Mouse (Mus musculus): ENCODE data around the gene Dhrs3. TPM values are rescaled to one million over a fixed set of nuclear protein-coding genes. Genes with fewer than 3 reads are reported as not detected.

Dhrs3 gene
- total and polyA plus RNA-seq, 3 experiments, result 7.9 to 37.7 (median 10.5) TPM

GRCm38 (mm10) chr4:144971048-144971447, 78.4 kb downstream of the Dhrs3 start:
- no peaks in the 10 kb centered on the region for H3K9me3 ChIP-seq (replicated peaks; ENCODE audit: low read length)
- peaks cover 0 to 15% of the 10 kb centered on the region in 2 experiments for H3K36me3 ChIP-seq (replicated peaks in 1 of 2; ENCODE audit: control insufficient read depth in 1 of 2, insufficient read depth in 1 of 2, low read length in 1 of 2)
- in situ Hi-C loops (cut with MboI; ENCODE audit: low pct_ligation_motif_present, low pct_unique_long_range_greater_than_20kb, low sequenced_read_pairs), result no loop called here
- H3K27me3 ChIP-seq (replicated peaks), result no peaks in the 10 kb centered on the region
- H3K79me2 ChIP-seq (replicated peaks; ENCODE audit: control insufficient read depth, extremely low read depth, insufficient read depth, poor library complexity, severe bottlenecking), result no peaks in the 10 kb centered on the region
- H3K27ac ChIP-seq (ENCODE audit: insufficient read depth, low read depth), result no peak overlapping the region
- no peak overlapping the region for H3K9ac ChIP-seq (ENCODE audit: insufficient read depth, low read depth)
- H3K4me2 ChIP-seq (ENCODE audit: insufficient read depth, low read depth, poor library complexity, severe bottlenecking), result no peak overlapping the region
- dilution Hi-C loops (cut with MboI; ENCODE audit: extremely low pct_ligation_motif_present, extremely low pct_unique_long_range_greater_than_20kb, low sequenced_read_pairs), result no loop called here
- H3K4me1 ChIP-seq (ENCODE audit: control insufficient read depth in 1 of 2, insufficient read depth in 2 of 2), result peaks cover 26 to 56% of the 10 kb centered on the region in 2 experiments
- DNase-seq (ENCODE audit: extremely low read depth), result no peak
- TF ChIP-seq ZMIZ1 (IDR thresholded peaks at IDR 0.05; ENCODE audit: low read depth, low read length) (no peak), CHD2 (IDR thresholded peaks at IDR 0.05; ENCODE audit: low read length) (no peak), MYC (IDR thresholded peaks at IDR 0.05; ENCODE audit: low read depth, low read length) (no peak), UBTF (IDR thresholded peaks at IDR 0.05; ENCODE audit: low read depth, low read length) (no peak)
- H3K4me3 ChIP-seq (replicated peaks in 1 of 3; ENCODE audit: low read depth in 2 of 3, low read length in 2 of 3, poor library complexity in 1 of 3), result no peak overlapping the region

GRCm38 (mm10) chr4:144972948-144973720, 80.5 kb downstream of the Dhrs3 start:
- Histone ChIP-seq H3K9ac (ENCODE audit: insufficient read depth, low read depth) (no peak overlapping the region), H3K27me3 (replicated peaks) (no peaks in the 10 kb centered on the region), H3K4me2 (ENCODE audit: insufficient read depth, low read depth, poor library complexity, severe bottlenecking) (no peak overlapping the region), H3K4me3 (replicated peaks in 1 of 3; ENCODE audit: low read depth in 2 of 3, low read length in 2 of 3, poor library complexity in 1 of 3) (no peak overlapping the region), H3K79me2 (replicated peaks; ENCODE audit: control insufficient read depth, extremely low read depth, insufficient read depth, poor library complexity, severe bottlenecking) (no peaks in the 10 kb centered on the region), H3K4me1 (ENCODE audit: control insufficient read depth in 1 of 2, insufficient read depth in 2 of 2) (peaks cover 31 to 70% of the 10 kb centered on the region in 2 experiments), H3K27ac (ENCODE audit: insufficient read depth, low read depth) (no peak overlapping the region), H3K36me3 (replicated peaks in 1 of 2; ENCODE audit: control insufficient read depth in 1 of 2, insufficient read depth in 1 of 2, low read length in 1 of 2) (peaks cover 0 to 26% of the 10 kb centered on the region in 2 experiments), H3K9me3 (replicated peaks; ENCODE audit: low read length) (no peaks in the 10 kb centered on the region)
- dilution Hi-C loops (cut with MboI; ENCODE audit: extremely low pct_ligation_motif_present, extremely low pct_unique_long_range_greater_than_20kb, low sequenced_read_pairs) (no loop called here), in situ Hi-C loops (cut with MboI; ENCODE audit: low pct_ligation_motif_present, low pct_unique_long_range_greater_than_20kb, low sequenced_read_pairs) (no loop called here)
- peak; percentile 61 for DNase-seq (ENCODE audit: extremely low read depth)
- TF ChIP-seq CHD2 (IDR thresholded peaks at IDR 0.05; ENCODE audit: low read length) (no peak), RAD21 (IDR thresholded peaks at IDR 0.05; ENCODE audit: low read depth, low read length) (no peak), E2F4 (IDR thresholded peaks at IDR 0.05; ENCODE audit: insufficient replicate concordance, low read depth, low read length) (no peak), TBP (conservative IDR thresholded peaks at IDR 0.05; ENCODE audit: low read depth, low read length) (no peak), NELFE (IDR thresholded peaks at IDR 0.05; ENCODE audit: low read depth, low read length) (no peak), MEF2A (IDR thresholded peaks at IDR 0.05; ENCODE audit: borderline replicate concordance, low read depth, low read length) (no peak), ZC3H11A (IDR thresholded peaks at IDR 0.05; ENCODE audit: low read depth, low read length) (no peak), BHLHE40 (IDR thresholded peaks at IDR 0.05; ENCODE audit: low read depth, low read length) (peak; percentile 91), KAT2A (IDR thresholded peaks at IDR 0.05; ENCODE audit: insufficient replicate concordance, low read length) (no peak), JUN (IDR thresholded peaks at IDR 0.05; ENCODE audit: insufficient read depth, low read depth, low read length) (no peak), MXI1 (IDR thresholded peaks at IDR 0.05; ENCODE audit: low read depth, low read length) (peak; percentile 60; the same call in 1 of the 2 replicates), POLR2A (IDR thresholded peaks at IDR 0.05; ENCODE audit: low read depth, low read length) (no peak), PAX5 (IDR thresholded peaks at IDR 0.05; ENCODE audit: low read length) (no peak), EP300 (IDR thresholded peaks at IDR 0.05; ENCODE audit: low read length) (peak; percentile 23; the same call in 1 of the 2 replicates), ZKSCAN1 (IDR thresholded peaks at IDR 0.05; ENCODE audit: borderline replicate concordance, low read depth, low read length) (no peak), GABPA (IDR thresholded peaks at IDR 0.05; ENCODE audit: insufficient replicate concordance, low read depth, low read length) (no peak), TCF12 (IDR thresholded peaks at IDR 0.05; ENCODE audit: low read depth, low read length) (peak; percentile 32; the same call in 1 of the 2 replicates), MAFK (IDR thresholded peaks at IDR 0.05; ENCODE audit: insufficient replicate concordance, low read length) (no peak), UBTF (IDR thresholded peaks at IDR 0.05; ENCODE audit: low read depth, low read length) (no peak), MAX (IDR thresholded peaks at IDR 0.05; ENCODE audit: low read length) (peak; percentile 95), SMC3 (IDR thresholded peaks at IDR 0.05; ENCODE audit: low read depth, low read length) (no peak), CTCF (conservative IDR thresholded peaks at IDR 0.05 in 1 of 2, IDR thresholded peaks at IDR 0.05 in 1 of 2; ENCODE audit: low read depth in 2 of 2, low read length in 2 of 2) (no peak), SIN3A (IDR thresholded peaks at IDR 0.05; ENCODE audit: low read length) (no peak), RCOR1 (conservative IDR thresholded peaks at IDR 0.05; ENCODE audit: low read depth, low read length) (no peak), ELF1 (IDR thresholded peaks at IDR 0.05; ENCODE audit: low read depth, low read length) (no peak; the same call in 1 of the 2 replicates), JUND (conservative IDR thresholded peaks at IDR 0.05; ENCODE audit: low read depth, low read length) (no peak), POLR2AphosphoS2 (IDR thresholded peaks at IDR 0.05; ENCODE audit: low read depth, low read length) (no peak), ETS1 (conservative IDR thresholded peaks at IDR 0.05; ENCODE audit: low read depth, low read length) (peak; percentile 28; the same call in 1 of the 2 replicates), CHD1 (IDR thresholded peaks at IDR 0.05; ENCODE audit: low read depth, low read length) (no peak), USF1 (IDR thresholded peaks at IDR 0.05; ENCODE audit: low read depth, low read length) (peak; percentile 28)
